Mouse (Mus musculus): Measurements from ENCODE around the gene Cep295.

DNA sequence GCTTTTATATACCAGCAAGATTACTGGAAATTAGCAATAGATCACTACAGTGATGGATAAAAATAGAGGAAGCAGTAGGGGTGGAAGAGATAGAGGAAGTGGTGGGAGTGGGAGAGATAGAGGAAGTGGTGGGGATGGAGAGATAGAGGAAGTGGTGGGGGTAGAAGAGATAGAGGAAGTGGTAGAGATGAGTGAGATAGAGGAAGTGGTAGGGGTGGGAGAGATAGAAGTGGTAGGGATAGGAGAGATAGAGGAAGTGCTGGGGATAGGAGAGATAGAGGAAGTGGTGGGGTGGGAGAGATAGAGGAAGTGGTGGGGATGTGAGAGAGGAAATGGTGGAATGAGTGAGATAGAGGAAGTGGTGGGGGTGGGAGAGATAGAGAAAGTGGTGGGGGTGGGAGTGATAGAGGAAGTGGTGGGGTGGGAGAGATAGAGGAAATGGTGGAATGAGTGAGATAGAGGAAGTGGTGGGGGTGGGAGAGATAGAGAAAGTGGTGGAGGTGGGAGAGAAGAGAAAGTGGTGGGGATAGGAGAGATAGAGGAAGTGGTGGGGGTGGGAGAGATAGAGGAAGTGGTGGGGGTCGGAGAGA, 37.9 kb upstream of the Cep295 start:
- TF ChIP-seq CTCF (IDR thresholded peaks at IDR 0.05; ENCODE audit: extremely low read depth, insufficient read depth, low read length) (no peak), POLR2A (IDR thresholded peaks at IDR 0.05; ENCODE audit: extremely low read depth, insufficient read depth, low read length) (no peak)

Measured in cortical plate, adult 2 months (tissue).